Mouse (Mus musculus): ENCODE data around the gene Gm10409.
"Not testable (repeated sequence)": the region's sequence is repeated elsewhere in the genome, so short reads cannot be mapped to it uniquely, and the experiment has no call there.

The Gm10409 gene

DNA sequence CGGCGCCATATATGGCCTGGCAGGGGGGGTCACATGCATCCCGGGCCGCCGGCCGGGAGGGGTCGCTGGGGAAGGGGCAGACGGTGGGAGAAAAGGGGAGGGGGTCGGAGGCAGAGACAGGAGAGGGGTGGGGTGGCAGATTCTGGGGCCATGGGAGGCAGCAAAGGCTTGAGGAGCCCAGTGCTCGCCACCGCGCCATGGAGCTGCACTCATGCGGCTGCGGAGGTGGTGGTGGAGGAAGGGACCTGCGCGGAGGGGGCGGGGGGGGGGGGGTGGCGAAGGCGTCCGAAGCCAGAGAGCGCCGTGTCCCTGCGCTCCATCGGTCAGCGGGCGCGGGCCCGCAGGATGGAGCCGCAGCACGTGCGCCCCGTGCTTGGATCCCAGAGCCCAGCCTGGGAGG lies at the start of gene Gm10409:
Gm10409 (plus strand) TSS at position 301 of the 400 bp plus-strand sequence.
- not testable (repeated sequence) for DNase-seq

DNA sequence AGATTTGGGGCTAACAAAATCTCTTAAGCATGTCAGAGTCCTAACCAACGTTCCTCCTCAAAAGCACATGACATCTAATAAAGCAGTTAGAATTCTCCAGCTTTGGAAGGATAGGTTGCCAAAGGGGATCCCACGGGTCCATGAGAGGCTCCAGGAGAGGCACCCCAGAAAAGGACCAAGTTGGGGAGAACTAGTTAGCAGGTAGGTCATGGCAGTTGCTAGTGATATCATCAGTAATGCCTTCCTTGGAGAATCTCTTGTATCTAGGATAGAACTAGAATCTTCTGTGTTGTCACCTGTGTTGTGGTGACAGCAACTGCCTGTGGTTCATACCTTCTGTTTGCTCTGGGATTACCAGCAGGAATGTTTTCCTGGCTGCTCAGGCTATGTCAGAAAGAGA lies 17.6 kb upstream of the Gm10409 start, which contains the start of gene Gm10413:
Gm10413 (plus strand) TSS at position 301 of the 400 bp plus-strand sequence.
- DNase-seq: not testable (repeated sequence)

GRCm38 (mm10) chr14:3427803-3428202 lies 15.4 kb downstream of the Gm10409 start, which contains the start of gene Gm3005:
TSS of gene Gm3005 (plus strand) at chr14:3428103.
- DNase-seq: not testable (repeated sequence)

DNA sequence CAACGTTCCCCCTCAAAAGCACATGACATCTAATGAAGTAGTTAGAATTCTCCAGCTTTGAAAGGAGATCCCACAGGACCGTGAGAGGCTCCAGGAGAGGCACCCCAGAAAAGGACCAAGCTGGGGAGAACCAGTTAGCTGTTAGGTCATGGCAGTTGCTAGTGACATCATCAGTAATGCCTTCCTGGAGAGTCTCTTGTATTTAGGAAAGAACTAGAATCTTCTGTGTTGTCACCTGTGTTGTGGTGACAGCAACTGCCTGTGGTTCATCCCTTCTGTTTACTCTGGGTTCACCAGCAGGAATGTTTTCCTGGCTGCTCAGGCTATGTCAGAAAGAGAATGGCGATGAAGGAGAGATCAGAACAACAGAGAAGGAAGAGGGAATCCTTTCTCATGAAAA lies 36.7 kb downstream of the Gm10409 start, which contains the start of gene Gm10408:
Gm10408 (plus strand) TSS at position 301 of the 400 bp plus-strand sequence.
- not testable (repeated sequence) for DNase-seq
